Mouse (Mus musculus) midbrain, embryonic 14.5 days (tissue): ENCODE data around the gene Zfp346. TPM values are rescaled to one million over a fixed set of nuclear protein-coding genes. Genes with fewer than 3 reads are reported as not detected.
"Not testable (repeated sequence)": the region's sequence is repeated elsewhere in the genome, so short reads cannot be mapped to it uniquely, and the experiment has no call there.

Source experiments
- ATAC-seq: fragments of 200-750 bp; cut with Nextera tagmentation; 2 replicates; pipeline ENCODE4 v1.8.0; 2017; ENCODE audit warnings: moderate number of reproducible peaks, moderate library complexity; ENCODE audit not compliant: low FRiP score, low TSS enrichment
- DNase-seq: peaks from one replicate; pipeline ENCODE4 v3.0.0-alpha.2; 2015
- H3K27ac ChIP-seq: fragments of 300-500 bp; sonication (generic); replicated peaks from 2 replicates; pipeline ENCODE4 v1.5.1; 2014; ENCODE audit warnings: mild to moderate bottlenecking, low read depth, low read length, moderate library complexity
- H3K27me3 ChIP-seq: fragments of 300-500 bp; sonication (generic); 2 replicates; pipeline ENCODE4 v1.6.1; 2014; ENCODE audit warnings: low read length, control low read depth, mixed read lengths; ENCODE audit not compliant: control insufficient read depth, insufficient read depth
- H3K36me3 ChIP-seq: fragments of 300-500 bp; sonication (generic); 2 replicates; pipeline ENCODE4 v1.6.1; 2014; ENCODE audit warnings: low read length, control low read depth; ENCODE audit not compliant: control insufficient read depth, insufficient read depth
- H3K4me1 ChIP-seq: fragments of 300-500 bp; sonication (generic); 2 replicates; pipeline ENCODE4 v1.6.1; 2014; ENCODE audit warnings: mild to moderate bottlenecking, antibody characterized with exemption, low read length, control low read depth; ENCODE audit not compliant: control insufficient read depth, insufficient read depth
- H3K4me2 ChIP-seq: fragments of 300-500 bp; sonication (generic); 2 replicates; pipeline ENCODE4 v1.6.1; 2014; ENCODE audit warnings: mild to moderate bottlenecking, low read length, moderate library complexity
- H3K4me3 ChIP-seq: fragments of 300-500 bp; sonication (generic); replicated peaks from 2 replicates; pipeline ENCODE4 v1.5.1; 2014; ENCODE audit warnings: low read depth, low read length
- H3K9ac ChIP-seq: fragments of 300-500 bp; sonication (generic); replicated peaks from 2 replicates; pipeline ENCODE4 v1.6.1; 2014; ENCODE audit warnings: mild to moderate bottlenecking, low read length, moderate library complexity
- H3K9me3 ChIP-seq: fragments of 300-500 bp; sonication (generic); 2 replicates; pipeline ENCODE4 v1.6.1; 2016; ENCODE audit warnings: low read length, control low read depth, mixed read lengths; ENCODE audit not compliant: control insufficient read depth
- WGBS: fragments of 180-500 bp; shearing (Covaris S2); extraction: QIAGEN DNeasy Blood & Tissue Kit; methylation state at CpG from one replicate; pipeline ENCODE4 v1.1.7; 2014; 5-methylcytosine and 5-hydroxymethylcytosine counted together
- polyA plus RNA-seq: library from polyadenylated mRNA; unstranded; fragments of >200 nt; fragmentation: Nextera tagmentation; extraction: Ambion mirVana; gene quantifications from 2 replicates; pipeline ENCODE4 v1.2.1, GENCODE M21; 2014

Zfp346 gene
- polyA plus RNA-seq, result 23.6 and 26.2 TPM in 2 replicates

DNA sequence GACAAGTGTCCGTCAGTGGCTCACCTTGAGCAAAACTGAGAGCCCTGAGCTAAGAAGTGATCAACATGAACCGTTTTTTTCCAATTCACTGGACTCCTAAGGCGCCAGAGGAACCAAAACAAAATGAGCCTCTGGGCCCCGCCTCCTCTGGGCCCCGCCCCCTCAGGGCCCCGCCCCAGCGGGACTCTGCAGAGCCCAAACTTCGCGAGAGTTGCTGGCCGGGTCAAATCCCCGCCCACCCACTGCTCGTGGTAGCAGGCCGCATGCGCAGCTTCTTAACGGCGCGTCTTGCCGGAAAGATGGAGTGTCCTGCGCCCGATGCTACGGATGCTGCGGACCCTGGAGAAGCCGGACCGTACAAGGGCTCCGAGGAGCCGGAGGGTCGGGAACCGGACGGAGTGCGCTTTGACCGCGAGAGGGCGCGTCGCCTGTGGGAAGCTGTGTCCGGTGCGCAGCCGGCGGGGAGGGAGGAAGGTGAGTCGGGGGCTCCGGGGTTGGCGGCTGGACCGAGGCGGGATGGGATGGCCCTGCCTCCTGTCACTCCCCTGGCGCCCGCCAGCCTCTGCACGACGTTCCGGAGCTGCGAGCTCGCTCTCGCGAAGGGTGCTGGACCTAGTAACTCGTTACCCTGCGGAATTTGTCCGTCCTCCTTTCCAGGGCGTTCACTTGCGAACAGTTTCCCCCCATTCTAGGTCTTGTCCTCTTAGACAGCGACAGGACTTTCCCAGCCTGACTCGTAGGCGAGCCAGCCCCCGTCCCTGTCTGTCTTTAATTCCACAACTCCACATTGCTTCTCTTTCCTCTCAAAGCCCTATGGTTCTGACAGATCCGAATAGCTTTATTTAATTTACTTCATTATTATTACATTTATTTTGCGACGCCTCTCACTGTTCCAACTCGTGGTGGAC, at the start of gene Zfp346:
Zfp346 (plus strand) TSS at position 267 of the 908 bp plus-strand sequence.
- peak; percentile 98 for DNase-seq
- Histone ChIP-seq H3K27me3 (no peaks in the 10 kb centered on the region), H3K4me2 (peak within 1 kb of the TSS; percentile 87), H3K4me1 (peaks cover 6% of the 10 kb centered on the region), H3K4me3 (peak within 1 kb of the TSS; percentile 85), H3K9ac (peak within 1 kb of the TSS; percentile 86), H3K36me3 (0 out of 2 replicates have a peak, but pooled peaks cover 7% of the 10 kb centered on the region), H3K27ac (peak within 1 kb of the TSS; percentile 89), H3K9me3 (no peaks in the 10 kb centered on the region)
- under 1% methylated on average over 62 of the region's 66 CpGs for WGBS
- peak; percentile 91 for ATAC-seq

GRCm38 (mm10) chr13:55058042-55058441, 47.1 kb upstream of the Zfp346 start:
- ATAC-seq (no peak), DNase-seq (no peak)
- Histone ChIP-seq H3K9ac (no peak overlapping the region), H3K36me3 (peaks cover 6% of the 10 kb centered on the region; the same call in 1 of the 2 replicates), H3K27ac (no peak overlapping the region), H3K4me3 (no peak overlapping the region), H3K4me2 (no peak overlapping the region), H3K27me3 (no peaks in the 10 kb centered on the region), H3K4me1 (no peaks in the 10 kb centered on the region), H3K9me3 (no peaks in the 10 kb centered on the region)
- 99% methylated on average over 2 of the region's 2 CpGs for WGBS

DNA sequence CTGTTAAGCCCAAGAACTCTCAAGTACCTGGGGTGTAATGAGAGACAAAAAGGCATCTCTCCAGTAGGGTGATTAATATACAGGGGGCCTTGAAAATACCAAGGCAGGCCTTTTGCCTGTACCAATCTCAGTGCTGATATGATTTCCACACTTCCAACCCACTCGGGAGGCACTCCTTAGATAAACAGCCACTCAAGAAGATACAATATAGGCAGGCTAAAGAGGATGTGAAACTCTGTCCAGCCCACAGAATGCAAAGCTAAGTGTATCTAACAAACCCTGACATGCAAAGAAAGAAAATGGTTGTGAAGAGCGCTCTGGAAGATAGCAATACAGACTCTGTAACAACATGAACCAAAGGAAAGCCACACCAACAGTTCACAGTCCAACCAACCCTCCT, 41.8 kb upstream of the Zfp346 start:
- Histone ChIP-seq H3K9ac (no peak overlapping the region), H3K27ac (no peak overlapping the region), H3K36me3 (no peaks in the 10 kb centered on the region), H3K4me2 (no peak overlapping the region), H3K4me1 (no peaks in the 10 kb centered on the region), H3K4me3 (no peak overlapping the region), H3K27me3 (no peaks in the 10 kb centered on the region), H3K9me3 (no peaks in the 10 kb centered on the region)
- no peak for DNase-seq
- no peak for ATAC-seq
- WGBS, result 87% methylated on average over 2 of the region's 2 CpGs

- no peak for ATAC-seq
- H3K4me1 ChIP-seq, result no peaks in the 10 kb centered on the region
Measured at GRCm38 (mm10) chr13:55069719-55070118, 35.4 kb upstream of the Zfp346 start.

DNA sequence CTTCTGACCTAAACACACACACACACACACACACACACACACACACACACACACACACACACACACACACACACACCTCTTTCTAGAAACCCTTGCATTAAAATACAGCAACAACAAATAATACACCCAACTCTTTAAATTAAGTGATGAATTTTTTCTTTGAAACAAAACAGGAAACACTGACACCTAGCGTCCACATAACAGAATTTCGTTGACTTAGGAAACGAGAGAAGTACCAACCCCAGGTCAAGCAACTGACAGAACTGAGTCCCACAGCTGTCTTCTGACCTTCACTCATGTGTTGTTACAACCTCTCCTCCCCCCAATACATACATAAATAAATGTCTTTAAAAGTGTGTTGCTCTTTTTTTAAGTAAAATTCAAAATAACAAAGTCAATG, 33.8 kb upstream of the Zfp346 start:
- peak; percentile 85 for DNase-seq
- H3K4me3 ChIP-seq, result no peak overlapping the region
- H3K27ac ChIP-seq, result no peak overlapping the region
- H3K4me2 ChIP-seq, result no peak overlapping the region
- H3K27me3 ChIP-seq, result no peaks in the 10 kb centered on the region
- no peaks in the 10 kb centered on the region for H3K4me1 ChIP-seq
- ATAC-seq, result no peak
- WGBS, result 0% methylated on average over 3 of the region's 3 CpGs
- H3K36me3 ChIP-seq, result peaks cover 14% of the 10 kb centered on the region
- no peak overlapping the region for H3K9ac ChIP-seq
- no peaks in the 10 kb centered on the region for H3K9me3 ChIP-seq

More at GRCm38 (mm10) chr13:55069719-55070118, 35.4 kb upstream of the Zfp346 start:
- DNase-seq, result no peak
- Histone ChIP-seq H3K36me3 (0 out of 2 replicates have a peak, but pooled peaks cover 5% of the 10 kb centered on the region), H3K9me3 (no peaks in the 10 kb centered on the region), H3K4me2 (no peak overlapping the region), H3K9ac (no peak overlapping the region), H3K27me3 (no peaks in the 10 kb centered on the region), H3K27ac (no peak overlapping the region), H3K4me3 (no peak overlapping the region)
- WGBS, result 78% methylated on average over 7 of the region's 7 CpGs

DNA sequence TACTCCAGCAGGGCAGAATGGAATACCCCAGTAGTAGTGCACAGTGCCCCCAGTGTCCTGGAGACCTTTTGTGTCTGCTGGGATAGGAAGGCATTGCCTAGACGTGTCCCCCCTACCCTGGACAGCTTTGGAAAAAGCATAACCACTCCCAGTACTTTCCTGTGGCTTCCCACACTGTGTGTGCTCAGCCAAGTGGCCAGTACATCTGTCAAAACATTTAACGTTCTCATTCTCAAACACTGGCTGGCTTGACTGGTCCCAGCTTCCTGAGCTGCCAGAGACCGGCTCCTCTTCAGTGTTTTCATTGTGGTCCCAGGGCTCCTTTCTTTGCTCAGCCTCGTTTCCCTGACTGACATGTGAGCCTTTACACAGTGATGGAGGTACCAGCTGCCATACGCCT, 29.5 kb upstream of the Zfp346 start:
- no peak overlapping the region for H3K9ac ChIP-seq
- no peak for DNase-seq
- H3K9me3 ChIP-seq, result no peaks in the 10 kb centered on the region
- no peak overlapping the region for H3K27ac ChIP-seq
- no peaks in the 10 kb centered on the region for H3K4me1 ChIP-seq
- H3K27me3 ChIP-seq, result no peaks in the 10 kb centered on the region
- WGBS, result 45% methylated on average over 5 of the region's 5 CpGs
- H3K4me2 ChIP-seq, result no peak overlapping the region
- H3K4me3 ChIP-seq, result no peak overlapping the region
- no peak for ATAC-seq
- H3K36me3 ChIP-seq, result peaks cover 20% of the 10 kb centered on the region

DNA sequence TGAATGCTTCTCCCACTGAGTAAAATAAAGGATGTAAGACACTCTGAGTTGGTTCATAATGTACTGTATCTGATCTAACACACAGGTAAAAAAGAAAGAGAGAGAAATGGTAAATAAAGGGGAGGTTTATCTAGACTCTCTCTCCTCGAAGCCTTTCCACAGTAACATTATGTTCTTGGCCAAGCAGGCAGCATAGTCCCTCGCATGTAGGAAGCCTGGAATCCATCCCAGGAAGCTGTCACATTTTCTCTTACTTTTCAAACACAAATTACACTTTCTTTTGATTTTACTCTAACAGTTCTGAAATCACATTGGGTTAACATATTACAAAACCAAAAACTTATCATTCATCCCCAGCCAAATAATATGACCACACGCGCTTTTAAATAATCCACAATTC, 12.5 kb upstream of the Zfp346 start:
- Histone ChIP-seq H3K27me3 (no peaks in the 10 kb centered on the region), H3K36me3 (peaks cover 16% of the 10 kb centered on the region), H3K9me3 (no peaks in the 10 kb centered on the region), H3K9ac (no peak overlapping the region), H3K4me3 (no peak overlapping the region), H3K4me1 (no peaks in the 10 kb centered on the region), H3K27ac (no peak overlapping the region), H3K4me2 (no peak overlapping the region)
- ATAC-seq (no peak), DNase-seq (no peak)
- WGBS, result 95% methylated on average over 4 of the region's 4 CpGs

DNA sequence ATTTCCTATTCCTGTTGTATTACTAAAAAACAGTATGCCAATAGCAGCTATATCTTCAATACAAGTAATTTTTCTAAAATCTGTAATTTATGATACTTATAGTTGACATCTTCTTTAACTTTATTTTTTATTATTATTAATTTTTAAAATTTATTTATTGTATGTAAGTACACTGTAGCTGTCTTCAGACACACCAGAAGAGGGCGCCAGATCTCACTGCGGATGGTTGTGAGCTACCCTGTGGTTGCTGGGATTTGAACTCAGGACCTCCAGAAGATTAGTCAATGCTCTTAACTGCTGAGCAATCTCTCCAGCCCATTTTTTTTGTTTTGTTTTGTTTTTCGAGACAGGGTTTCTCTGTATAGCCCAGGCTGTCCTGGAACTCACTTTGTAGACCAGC, 7.3 kb upstream of the Zfp346 start:
- not testable (repeated sequence) for H3K36me3 ChIP-seq, DNase-seq, H3K9me3 ChIP-seq, ATAC-seq, H3K4me2 ChIP-seq, H3K4me3 ChIP-seq, H3K4me1 ChIP-seq, H3K27me3 ChIP-seq, H3K27ac ChIP-seq, H3K9ac ChIP-seq
- WGBS, result 93% methylated on average over 3 of the region's 3 CpGs
